Mouse (Mus musculus) limb, embryonic 15.5 days (tissue): Measurements from ENCODE around the gene Ccdc151. TPM values are rescaled to one million over a fixed set of nuclear protein-coding genes. Genes with fewer than 3 reads are reported as not detected.

Experiments used
- ATAC-seq: fragments of 200-750 bp; cut with Nextera tagmentation; 2 replicates; pipeline ENCODE4 v1.8.0; 2017; ENCODE audit warnings: low read depth, moderate TSS enrichment; ENCODE audit not compliant: insufficient number of reproducible peaks, low FRiP score, low TSS enrichment
- H3K27ac ChIP-seq: fragments of 300-500 bp; sonication (generic); 2 replicates; pipeline ENCODE4 v1.5.1; 2015; ENCODE audit warnings: moderate library complexity, mild to moderate bottlenecking, inconsistent platforms
- H3K27me3 ChIP-seq: fragments of 300-500 bp; sonication (generic); 2 replicates; pipeline ENCODE4 v1.6.1; 2015; ENCODE audit warnings: inconsistent platforms
- H3K36me3 ChIP-seq: fragments of 300-500 bp; sonication (generic); 2 replicates; pipeline ENCODE4 v1.6.1; 2015; ENCODE audit warnings: inconsistent platforms
- H3K4me1 ChIP-seq: fragments of 300-500 bp; sonication (generic); 2 replicates; pipeline ENCODE4 v1.6.1; 2015; ENCODE audit warnings: inconsistent platforms
- H3K4me2 ChIP-seq: fragments of 300-500 bp; sonication (generic); 2 replicates; pipeline ENCODE4 v1.6.1; 2015; ENCODE audit warnings: mild to moderate bottlenecking, inconsistent platforms
- H3K4me3 ChIP-seq: fragments of 300-500 bp; sonication (generic); 2 replicates; pipeline ENCODE4 v1.5.1; 2015; ENCODE audit warnings: mild to moderate bottlenecking, inconsistent platforms
- H3K9ac ChIP-seq: fragments of 300-500 bp; sonication (generic); 2 replicates; pipeline ENCODE4 v1.6.1; 2015; ENCODE audit warnings: inconsistent platforms
- H3K9me3 ChIP-seq: fragments of 300-500 bp; sonication (generic); 2 replicates; pipeline ENCODE4 v1.6.1; 2016; ENCODE audit warnings: inconsistent platforms
- WGBS: fragments of 180-500 bp; shearing (Covaris S2); methylation state at CpG from one replicate; pipeline ENCODE4 v1.1.7; 2015; 5-methylcytosine and 5-hydroxymethylcytosine counted together
- polyA plus RNA-seq: library from polyadenylated mRNA; unstranded; fragments of >200 nt; fragmentation: Nextera tagmentation; extraction: Ambion mirVana; gene quantifications from 2 replicates; pipeline ENCODE4 v1.2.1, GENCODE M21; 2015

Gene Ccdc151
- polyA plus RNA-seq, 1 experiment from 2014 or later, result 0.58 TPM

DNA sequence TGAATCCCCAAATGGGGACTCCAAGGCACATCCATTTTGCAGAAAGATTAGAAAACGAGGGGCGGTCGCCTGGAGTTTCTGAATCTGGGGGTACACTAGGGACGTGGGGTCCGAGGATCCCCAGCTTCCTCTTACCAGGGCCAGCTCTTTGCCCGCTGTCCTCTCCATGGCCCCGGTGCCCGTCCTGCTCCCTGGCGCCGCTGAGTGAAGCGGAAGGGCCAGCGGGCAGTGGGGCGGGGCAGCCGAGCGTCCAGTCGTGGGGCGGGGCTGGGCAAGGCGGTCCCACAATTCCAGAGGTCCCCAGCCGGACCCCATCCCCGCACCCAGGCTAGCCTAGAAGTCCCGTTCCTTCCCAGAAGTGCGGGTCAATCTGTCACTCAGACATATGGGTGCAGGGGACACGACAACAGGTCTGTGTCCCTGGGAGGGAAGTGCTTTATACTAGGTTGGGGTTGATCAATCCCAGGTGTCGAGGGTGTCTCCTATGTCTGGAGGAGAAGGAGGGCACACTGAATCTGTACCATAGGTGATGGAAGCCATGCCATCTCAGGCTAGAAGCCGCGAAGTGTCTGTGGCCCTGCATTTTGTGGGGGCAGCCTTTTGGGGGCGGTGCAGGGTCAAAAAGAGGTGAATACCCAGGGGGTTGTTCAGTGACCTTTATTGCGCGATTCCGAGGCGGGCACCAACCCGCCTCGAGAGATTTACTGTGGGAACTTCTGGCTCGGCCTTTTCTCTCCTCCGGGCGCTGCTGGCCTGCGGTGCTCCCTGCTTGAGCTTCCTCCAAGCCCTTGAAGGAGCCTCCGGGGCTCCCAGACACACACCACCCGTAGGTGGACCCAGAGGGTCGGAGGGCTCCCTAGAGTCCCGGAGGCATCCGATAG lies 13.0 kb downstream of the Ccdc151 start, which contains the start of gene Rgl3:
Gene Rgl3, minus strand, starts transcription at position 217 of the 881 bp plus-strand sequence.
- peaks cover 25% of the 10 kb centered on the region for H3K4me1 ChIP-seq
- WGBS, result 2% methylated on average over 41 of the region's 42 CpGs
- no peaks in the 10 kb centered on the region for H3K36me3 ChIP-seq
- ATAC-seq, result no peak
- peak within 1 kb of the TSS; percentile 56 for H3K4me2 ChIP-seq
- H3K27ac ChIP-seq, result no peak within 1 kb of the TSS
- H3K4me3 ChIP-seq, result peak within 1 kb of the TSS; percentile 33
- peaks cover 81% of the 10 kb centered on the region for H3K27me3 ChIP-seq
- no peaks in the 10 kb centered on the region for H3K9me3 ChIP-seq
- peak within 1 kb of the TSS; percentile 26; the same call in 1 of the 2 replicates for H3K9ac ChIP-seq

DNA sequence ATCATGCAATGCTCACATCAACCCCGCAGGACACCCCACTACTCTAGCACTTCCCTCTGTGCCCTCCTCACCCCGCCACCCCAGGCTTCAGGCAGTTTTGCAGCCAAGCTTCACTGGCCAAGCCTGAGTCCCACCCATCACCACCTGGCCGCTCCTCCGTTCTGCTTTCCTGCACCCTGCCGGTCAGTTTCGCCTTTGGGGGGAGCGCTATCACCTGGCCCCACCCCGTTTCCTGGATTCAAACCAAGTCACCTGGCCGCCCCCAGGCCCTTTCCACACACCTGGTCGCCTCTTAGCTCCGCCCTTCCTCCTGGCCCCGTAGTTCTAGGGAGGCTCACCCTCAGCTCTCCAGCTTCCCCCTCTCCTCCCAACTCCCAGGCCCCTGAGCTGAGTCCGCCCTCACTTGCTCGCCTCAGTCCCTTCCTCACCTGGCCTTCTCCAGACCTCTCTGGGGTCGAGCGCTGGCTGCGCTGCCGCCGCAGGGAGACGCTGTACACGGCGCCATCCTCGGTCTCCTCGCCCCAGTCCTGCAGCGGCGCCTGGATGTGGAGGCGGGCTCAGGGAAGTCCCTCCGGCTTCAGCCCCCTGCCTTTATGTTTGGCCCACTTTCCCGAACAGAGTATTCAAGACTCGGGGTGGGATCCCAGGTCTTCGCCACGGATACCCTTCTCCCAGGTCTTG lies 13.9 kb downstream of the Ccdc151 start:
- Histone ChIP-seq H3K4me1 (peaks cover 25% of the 10 kb centered on the region), H3K9ac (peak overlapping the region; percentile 26; the same call in 1 of the 2 replicates), H3K27ac (no peak overlapping the region), H3K36me3 (no peaks in the 10 kb centered on the region), H3K4me3 (peak overlapping the region; percentile 33), H3K9me3 (no peaks in the 10 kb centered on the region), H3K27me3 (peaks cover 85% of the 10 kb centered on the region), H3K4me2 (peak overlapping the region; percentile 56)
- no peak for ATAC-seq
- WGBS, result under 1% methylated on average over 32 of the region's 32 CpGs

DNA sequence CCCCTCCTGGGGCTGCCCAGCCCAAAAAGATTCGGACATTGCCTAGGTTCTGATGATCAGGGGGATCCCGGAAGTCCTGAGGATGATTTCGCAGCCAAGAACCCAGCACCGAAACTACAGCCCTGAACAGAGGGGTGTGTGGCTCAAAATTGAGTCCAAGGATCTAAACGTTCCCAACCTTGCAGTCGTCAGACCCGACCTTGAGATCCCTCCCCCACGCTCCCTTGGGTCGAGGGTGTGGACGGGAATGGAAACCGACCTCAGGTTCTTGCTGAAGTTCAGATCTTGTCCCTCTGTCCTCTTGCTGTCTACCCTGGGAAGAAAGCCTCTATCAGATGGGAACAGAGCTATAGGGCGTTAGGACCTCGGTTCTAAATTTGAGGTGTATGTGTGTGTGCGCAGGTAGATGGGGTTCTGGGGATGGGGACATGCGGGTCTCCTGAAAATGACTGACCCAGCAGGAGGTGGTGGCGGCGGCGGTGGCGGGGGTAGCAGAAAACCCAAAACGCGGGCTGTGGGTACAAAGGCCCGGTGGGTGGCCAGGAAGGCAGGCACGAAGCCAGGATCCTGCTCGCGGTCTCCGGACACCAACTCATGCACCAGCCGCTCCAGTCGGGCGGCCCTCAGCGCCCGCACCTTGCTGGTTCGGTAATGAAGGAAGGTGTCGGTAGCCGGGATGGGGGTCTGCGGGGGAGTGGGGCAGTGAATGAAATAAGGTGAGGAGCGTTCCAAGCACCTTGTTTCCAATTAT lies 14.7 kb downstream of the Ccdc151 start:
- no peak for ATAC-seq
- Histone ChIP-seq H3K4me2 (peak overlapping the region; percentile 56; the same call in 1 of the 2 replicates), H3K4me3 (no peak overlapping the region), H3K9ac (no peak overlapping the region), H3K27me3 (peaks cover 79% of the 10 kb centered on the region), H3K27ac (no peak overlapping the region), H3K4me1 (peaks cover 25% of the 10 kb centered on the region), H3K9me3 (no peaks in the 10 kb centered on the region), H3K36me3 (no peaks in the 10 kb centered on the region)
- WGBS, result 9% methylated on average over 36 of the region's 36 CpGs

DNA sequence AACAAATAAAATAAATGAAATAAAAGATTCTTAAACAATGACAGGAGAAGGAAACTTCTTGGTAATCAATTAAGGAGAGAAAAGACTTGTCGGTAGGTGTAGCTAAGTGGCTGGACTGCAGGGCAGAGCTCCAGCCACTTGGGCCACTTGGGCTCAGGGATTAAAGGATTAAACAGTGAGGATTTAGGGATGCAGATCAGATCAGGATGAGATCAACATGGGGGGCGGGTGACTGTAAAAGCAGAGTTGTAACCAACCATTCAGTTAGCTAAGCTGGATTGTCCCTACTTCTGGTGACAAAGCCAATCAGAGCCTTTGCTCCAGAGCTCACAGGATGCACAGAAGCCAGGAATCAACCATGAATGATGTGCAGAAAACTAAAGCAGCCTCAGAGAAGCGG lies 18.5 kb downstream of the Ccdc151 start:
- WGBS, result 31% methylated on average over 3 of the region's 3 CpGs
- no peak for ATAC-seq

DNA sequence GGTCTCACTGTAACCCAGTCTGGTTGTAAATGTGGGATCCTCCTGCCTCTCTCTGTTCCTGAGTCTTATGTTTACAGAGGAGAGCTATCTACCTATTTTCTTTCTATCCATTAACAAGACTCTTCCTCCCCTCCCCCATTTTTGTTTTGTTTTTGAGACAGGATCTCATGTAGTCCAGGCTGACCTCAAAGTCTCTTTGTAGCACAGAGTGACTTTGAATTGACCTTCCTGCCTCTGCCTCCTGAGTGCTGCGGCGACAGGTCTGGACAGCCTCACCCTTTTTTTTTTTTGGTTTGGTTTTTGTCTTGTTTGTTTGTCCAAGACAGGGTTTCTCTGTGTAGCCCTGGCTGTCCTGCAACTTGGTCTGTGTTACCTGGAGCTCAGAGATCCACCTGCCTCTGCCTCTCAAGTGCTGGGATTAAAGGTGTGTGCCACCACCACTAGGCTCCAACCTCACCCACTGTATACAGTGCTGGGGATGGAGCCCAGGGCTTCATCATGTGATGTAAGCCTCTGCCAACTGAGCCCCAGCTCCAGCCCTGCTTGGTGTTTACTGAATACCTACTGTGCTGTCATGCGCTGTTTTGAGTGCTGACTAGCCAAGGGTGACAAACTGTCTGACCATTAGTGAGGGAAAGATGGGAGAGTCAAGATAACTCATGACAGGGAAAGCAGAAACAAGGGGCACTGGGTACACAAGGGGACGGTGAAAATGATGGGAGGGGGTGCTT lies 23.9 kb downstream of the Ccdc151 start:
- Histone ChIP-seq H3K4me1 (no peaks in the 10 kb centered on the region), H3K9ac (no peak overlapping the region), H3K27me3 (0 out of 2 replicates have a peak, but pooled peaks cover 1% of the 10 kb centered on the region), H3K36me3 (no peaks in the 10 kb centered on the region), H3K9me3 (no peaks in the 10 kb centered on the region), H3K27ac (no peak overlapping the region), H3K4me2 (no peak overlapping the region), H3K4me3 (no peak overlapping the region)
- WGBS, result 88% methylated on average over 4 of the region's 4 CpGs
- no peak for ATAC-seq

More for the DNA sequence above, 18.5 kb downstream of the Ccdc151 start:
- Histone ChIP-seq H3K4me1 (peaks cover 13% of the 10 kb centered on the region), H3K27me3 (peaks cover 41% of the 10 kb centered on the region), H3K9ac (no peak overlapping the region), H3K4me3 (no peak overlapping the region), H3K9me3 (no peaks in the 10 kb centered on the region), H3K4me2 (no peak overlapping the region), H3K36me3 (no peaks in the 10 kb centered on the region), H3K27ac (no peak overlapping the region)

DNA sequence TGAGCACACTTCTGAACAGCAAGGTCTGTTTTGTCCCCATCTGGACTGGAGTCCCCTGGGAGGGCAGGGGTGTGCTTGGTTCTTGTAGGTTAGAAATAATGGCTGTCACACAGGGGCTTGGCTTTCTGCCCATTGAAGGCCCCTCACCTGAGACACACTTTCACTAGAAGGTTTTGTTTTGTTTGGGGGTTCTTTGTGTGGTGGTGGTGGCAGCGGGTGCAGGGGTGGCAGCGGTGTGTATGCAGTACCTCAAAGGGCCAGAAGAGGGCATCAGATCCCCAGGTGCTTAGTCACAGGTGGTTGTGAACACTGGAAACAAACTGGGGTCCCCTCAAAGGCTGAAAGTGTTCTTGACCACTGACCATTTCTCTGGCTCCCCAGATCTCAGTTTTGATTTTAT lies 24.5 kb downstream of the Ccdc151 start:
- Histone ChIP-seq H3K36me3 (no peaks in the 10 kb centered on the region), H3K4me2 (no peak overlapping the region), H3K4me3 (no peak overlapping the region), H3K27me3 (no peaks in the 10 kb centered on the region), H3K9ac (no peak overlapping the region), H3K4me1 (no peaks in the 10 kb centered on the region), H3K9me3 (no peaks in the 10 kb centered on the region), H3K27ac (no peak overlapping the region)
- no peak for ATAC-seq
- WGBS, result 25% methylated on average over 2 of the region's 2 CpGs

DNA sequence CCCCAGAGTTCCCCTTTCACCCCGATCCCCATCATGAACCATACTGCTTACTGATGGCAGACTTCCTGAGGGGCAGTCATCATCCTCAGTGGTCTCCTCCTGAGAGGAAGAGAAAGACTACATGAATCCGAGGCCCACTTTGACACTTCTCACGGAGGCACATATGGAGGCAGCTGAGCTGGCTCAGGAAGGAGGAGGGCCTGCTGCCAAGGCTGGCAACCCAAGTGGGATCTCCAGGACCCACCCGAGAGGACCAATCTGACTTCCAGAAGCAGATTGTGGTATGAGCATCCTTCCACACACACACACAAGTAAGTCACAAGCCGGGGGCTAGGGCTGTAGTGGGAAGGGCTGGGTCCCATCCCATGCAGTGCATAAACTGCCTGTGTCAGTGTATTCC lies 25.1 kb downstream of the Ccdc151 start:
- H3K27me3 ChIP-seq, result no peaks in the 10 kb centered on the region
- no peak overlapping the region for H3K4me2 ChIP-seq
- no peak overlapping the region for H3K9ac ChIP-seq
- WGBS, result 89% methylated on average over 5 of the region's 5 CpGs
- no peaks in the 10 kb centered on the region for H3K36me3 ChIP-seq
- no peak overlapping the region for H3K4me3 ChIP-seq
- H3K9me3 ChIP-seq, result no peaks in the 10 kb centered on the region
- no peak overlapping the region for H3K27ac ChIP-seq
- H3K4me1 ChIP-seq, result no peaks in the 10 kb centered on the region
- ATAC-seq, result no peak

DNA sequence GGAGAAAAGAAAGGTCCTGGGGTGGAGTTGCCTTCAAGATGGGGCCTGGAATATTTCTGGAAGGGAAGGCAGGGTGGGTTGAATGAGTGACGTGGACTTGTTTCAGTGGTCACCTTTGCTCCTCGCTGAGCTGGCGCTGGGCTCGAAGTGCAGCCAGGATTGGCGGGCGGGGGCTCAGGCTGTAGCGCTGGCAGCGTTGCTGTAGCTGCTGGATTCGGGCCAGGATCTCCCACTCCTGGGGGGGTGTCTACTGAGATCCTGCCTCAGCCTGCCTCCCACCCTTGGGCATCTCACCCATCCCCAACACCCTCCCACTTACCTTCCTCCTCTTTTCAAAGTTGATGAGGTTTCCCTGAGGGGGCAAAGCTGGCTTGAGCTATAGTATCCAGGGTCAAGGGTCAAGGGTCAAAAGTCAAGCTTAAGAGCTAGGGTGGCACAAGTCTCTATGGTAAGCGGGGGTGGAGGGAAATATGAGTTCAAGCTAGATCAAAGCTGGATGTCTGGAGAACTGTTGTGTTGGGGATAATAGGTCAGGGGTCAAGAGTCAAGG lies 25.7 kb downstream of the Ccdc151 start:
- no peaks in the 10 kb centered on the region for H3K36me3 ChIP-seq
- ATAC-seq, result no peak
- H3K9me3 ChIP-seq, result no peaks in the 10 kb centered on the region
- H3K27ac ChIP-seq, result no peak overlapping the region
- no peak overlapping the region for H3K4me3 ChIP-seq
- no peak overlapping the region for H3K4me2 ChIP-seq
- WGBS, result 76% methylated on average over 10 of the region's 10 CpGs
- no peak overlapping the region for H3K9ac ChIP-seq
- H3K4me1 ChIP-seq, result no peaks in the 10 kb centered on the region
- H3K27me3 ChIP-seq, result no peaks in the 10 kb centered on the region

DNA sequence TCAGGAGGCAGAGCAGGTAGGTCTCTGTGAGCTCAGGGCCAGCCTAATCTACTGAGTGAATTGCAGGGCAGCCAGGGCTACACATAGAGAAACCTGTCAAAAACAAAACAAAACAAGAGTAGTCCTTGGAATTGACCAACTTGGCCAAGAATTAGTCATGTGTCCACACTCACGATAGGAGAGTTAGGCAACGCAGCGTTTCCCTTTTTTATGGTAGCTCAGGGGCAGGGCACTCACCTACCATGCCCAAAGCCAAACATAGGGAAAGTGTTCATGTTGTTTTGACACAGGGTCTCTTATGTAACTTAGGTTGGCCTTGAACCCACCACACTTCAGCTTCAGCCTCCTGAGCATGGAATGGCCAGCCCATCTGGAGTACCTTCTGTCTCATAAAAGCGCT lies 33.1 kb downstream of the Ccdc151 start:
- H3K9me3 ChIP-seq, result no peaks in the 10 kb centered on the region
- no peak overlapping the region for H3K4me2 ChIP-seq
- H3K4me1 ChIP-seq, result no peaks in the 10 kb centered on the region
- no peak overlapping the region for H3K9ac ChIP-seq
- ATAC-seq, result no peak
- no peak overlapping the region for H3K4me3 ChIP-seq
- no peak overlapping the region for H3K27ac ChIP-seq
- H3K27me3 ChIP-seq, result no peaks in the 10 kb centered on the region
- no peaks in the 10 kb centered on the region for H3K36me3 ChIP-seq
- WGBS, result 86% methylated on average over 4 of the region's 4 CpGs

DNA sequence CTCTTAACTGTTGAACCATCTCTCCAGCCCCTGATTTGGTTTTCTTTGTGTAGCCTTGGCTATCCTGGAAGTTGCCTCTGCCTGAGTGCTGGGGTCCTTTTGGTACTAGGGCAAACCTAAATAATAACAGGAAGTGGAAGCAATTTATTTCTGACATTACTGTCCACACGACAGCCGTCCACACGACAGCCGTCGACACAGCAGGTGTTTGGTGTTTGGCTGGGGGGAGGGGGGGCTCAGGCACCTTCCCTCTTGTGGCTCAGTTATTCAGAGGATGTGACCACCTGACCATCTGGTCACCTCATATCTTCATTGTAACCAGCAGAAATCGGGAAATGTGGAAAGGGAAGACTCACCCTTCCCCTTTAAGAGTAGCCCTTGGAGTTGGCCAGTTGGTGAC lies 33.6 kb downstream of the Ccdc151 start:
- Histone ChIP-seq H3K4me2 (no peak overlapping the region), H3K27me3 (peaks cover 3% of the 10 kb centered on the region), H3K9ac (no peak overlapping the region), H3K27ac (no peak overlapping the region), H3K9me3 (no peaks in the 10 kb centered on the region), H3K36me3 (no peaks in the 10 kb centered on the region), H3K4me3 (no peak overlapping the region), H3K4me1 (no peaks in the 10 kb centered on the region)
- ATAC-seq, result no peak
- 51% methylated on average over 6 of the region's 6 CpGs for WGBS

DNA sequence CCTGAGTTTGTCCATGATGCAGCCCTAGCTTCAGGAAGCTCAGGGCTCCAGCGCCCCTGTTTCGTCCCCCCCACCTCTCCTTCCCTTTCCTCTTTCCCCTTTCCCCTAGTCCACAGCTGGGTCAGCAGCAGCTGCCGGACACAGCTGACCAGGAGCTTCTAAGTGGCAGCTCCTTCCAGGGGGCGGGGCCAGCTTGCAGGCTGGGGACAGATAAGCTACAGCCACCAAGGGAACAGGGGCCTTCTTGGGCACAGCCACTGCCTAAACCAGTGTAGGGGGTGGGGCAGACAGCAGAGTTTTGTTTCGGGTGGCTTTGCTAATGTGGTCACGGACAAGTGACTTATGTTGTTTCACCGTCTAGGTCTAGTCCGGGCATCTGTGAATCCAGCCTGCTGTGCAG lies 39.0 kb downstream of the Ccdc151 start, which contains the start of gene Epor:
Gene Epor, minus strand, starts transcription at position 90 of the 400 bp plus-strand sequence.
- no peak within 1 kb of the TSS for H3K27ac ChIP-seq

More for the DNA sequence above, 39.0 kb downstream of the Ccdc151 start, which contains the start of gene Epor:
- Histone ChIP-seq H3K4me3 (peak within 1 kb of the TSS; percentile 45), H3K36me3 (no peaks in the 10 kb centered on the region; the same call in 1 of the 2 replicates), H3K27me3 (peaks cover 54% of the 10 kb centered on the region), H3K9me3 (no peaks in the 10 kb centered on the region), H3K4me1 (peaks cover 29% of the 10 kb centered on the region), H3K4me2 (peak within 1 kb of the TSS; percentile 92), H3K9ac (peak within 1 kb of the TSS; percentile 26)
- 28% methylated on average over 8 of the region's 8 CpGs for WGBS
- ATAC-seq, result 0 out of 2 replicates have a peak, but pooled peaks have one; percentile 9
